Mouse (Mus musculus) right cerebral cortex, postnatal 25 days (tissue): ENCODE results near the gene Dlg5.

ENCODE experiments used
- DNase-seq: peaks from one replicate; pipeline ENCODE4 v3.0.0; 2022

Dlg5 gene

GRCm38 (mm10) chr14:24232641-24233633 lies 12.8 kb downstream of the Dlg5 start:
- peak; percentile 31 for DNase-seq

- no peak for DNase-seq
These were observed 17.2 kb downstream of the Dlg5 start for GRCm38 (mm10) chr14:24228549-24228948.

- no peak for DNase-seq
These were observed 18.7 kb downstream of the Dlg5 start for GRCm38 (mm10) chr14:24227015-24227414.

GRCm38 (mm10) chr14:24226344-24226743 lies 19.4 kb downstream of the Dlg5 start:
- no peak for DNase-seq

GRCm38 (mm10) chr14:24222759-24223158 lies 23.0 kb downstream of the Dlg5 start:
- DNase-seq, result no peak

GRCm38 (mm10) chr14:24222273-24222672 lies 23.4 kb downstream of the Dlg5 start:
- no peak for DNase-seq

- no peak for DNase-seq
These were observed 28.4 kb downstream of the Dlg5 start for GRCm38 (mm10) chr14:24217362-24217722.

- no peak for DNase-seq
These were observed 28.9 kb downstream of the Dlg5 start for GRCm38 (mm10) chr14:24216678-24217361.

GRCm38 (mm10) chr14:24216064-24216463 lies 29.7 kb downstream of the Dlg5 start:
- no peak for DNase-seq

GRCm38 (mm10) chr14:24214436-24214835 lies 31.3 kb downstream of the Dlg5 start:
- DNase-seq, result no peak

GRCm38 (mm10) chr14:24213336-24213735 lies 32.4 kb downstream of the Dlg5 start:
- DNase-seq, result no peak

GRCm38 (mm10) chr14:24212861-24213260 lies 32.9 kb downstream of the Dlg5 start:
- DNase-seq, result no peak

GRCm38 (mm10) chr14:24207360-24207752 lies 38.4 kb downstream of the Dlg5 start:
- no peak for DNase-seq

- no peak for DNase-seq
These were observed 38.9 kb downstream of the Dlg5 start for GRCm38 (mm10) chr14:24206736-24207359.

- no peak for DNase-seq
These were observed 39.4 kb downstream of the Dlg5 start for GRCm38 (mm10) chr14:24206314-24206713.

- DNase-seq, result peak; percentile 61
These were observed 40.3 kb downstream of the Dlg5 start for GRCm38 (mm10) chr14:24205281-24205871.

GRCm38 (mm10) chr14:24203210-24203609 lies 42.5 kb downstream of the Dlg5 start:
- DNase-seq, result no peak

GRCm38 (mm10) chr14:24200771-24201170 lies 44.9 kb downstream of the Dlg5 start:
- no peak for DNase-seq

GRCm38 (mm10) chr14:24199732-24200131 lies 46.0 kb downstream of the Dlg5 start:
- DNase-seq, result no peak

GRCm38 (mm10) chr14:24197865-24198264 lies 47.9 kb downstream of the Dlg5 start:
- DNase-seq, result peak; percentile 44

GRCm38 (mm10) chr14:24196947-24197346 lies 48.8 kb downstream of the Dlg5 start:
- DNase-seq, result no peak

GRCm38 (mm10) chr14:24190131-24190530 lies 55.6 kb downstream of the Dlg5 start:
- DNase-seq, result no peak

GRCm38 (mm10) chr14:24189598-24189997 lies 56.1 kb downstream of the Dlg5 start:
- no peak for DNase-seq
